Mouse (Mus musculus) T-helper 17 cell (primary cell): ENCODE measurements around the gene Mrpl20.

Experiments
- in situ Hi-C, 2 experiments: fragments of 300-600 bp; cut with MboI, MseI; formaldehyde crosslinking; loops; 1 replicate in 1 of 2; 2 replicates in 1 of 2; pipeline ENCODE4 v1.15.1; 2025; ENCODE audit warnings: high pct_unique_total_duplicates in 2 of 2

Mrpl20 gene

DNA sequence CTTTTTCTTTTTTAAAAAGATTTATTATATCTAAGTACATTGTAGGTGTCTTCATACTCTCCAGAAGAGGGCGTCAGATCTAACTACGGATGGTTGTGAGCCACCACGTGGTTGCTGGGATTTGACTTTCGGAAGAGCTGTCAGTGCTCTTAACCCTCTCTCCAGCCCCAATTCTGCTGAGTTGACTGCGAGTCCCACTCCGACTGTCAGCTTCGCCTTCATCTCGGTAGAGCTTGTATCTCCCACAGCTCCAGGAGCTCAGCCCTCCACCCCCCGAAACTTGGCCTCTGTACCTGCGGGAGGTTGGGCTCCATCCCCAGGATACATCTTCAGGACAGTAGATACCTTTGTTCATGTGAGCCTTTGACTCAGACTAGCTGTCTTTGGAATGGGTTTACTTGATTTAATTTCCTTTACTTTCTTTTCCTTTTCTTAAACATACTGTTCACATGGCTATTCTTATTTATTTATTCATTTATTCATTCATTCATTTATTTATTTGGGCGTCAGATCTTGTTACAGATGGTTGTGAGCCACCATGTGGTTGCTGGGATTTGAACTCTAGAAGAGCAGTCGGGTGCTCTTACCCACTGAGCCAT lies at the start of gene Mrpl20:
Gene Mrpl20, plus strand, starts transcription at position 138 of the 599 bp plus-strand sequence.
- in situ Hi-C loops: no loop called here

DNA sequence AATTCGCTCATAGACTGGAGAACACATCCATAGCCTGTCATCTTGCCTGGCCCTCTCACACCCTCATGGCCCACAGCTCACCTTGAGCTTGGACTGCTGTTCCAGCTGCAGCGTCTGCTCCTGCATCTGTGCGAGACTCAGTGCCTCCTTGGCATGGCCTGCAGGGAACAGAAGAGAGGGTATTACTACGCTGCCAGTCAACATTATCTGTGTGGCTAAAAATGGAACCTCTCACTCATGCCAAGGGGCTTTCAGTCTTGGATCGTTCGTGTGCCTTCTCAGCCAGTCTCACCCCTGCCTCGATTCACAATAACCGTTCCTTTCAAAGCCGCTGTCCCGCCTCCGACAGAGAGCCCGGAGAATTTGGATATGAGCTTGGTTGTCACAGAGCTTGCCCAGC lies 45.7 kb upstream of the Mrpl20 start:
- in situ Hi-C loops: no loop called here

DNA sequence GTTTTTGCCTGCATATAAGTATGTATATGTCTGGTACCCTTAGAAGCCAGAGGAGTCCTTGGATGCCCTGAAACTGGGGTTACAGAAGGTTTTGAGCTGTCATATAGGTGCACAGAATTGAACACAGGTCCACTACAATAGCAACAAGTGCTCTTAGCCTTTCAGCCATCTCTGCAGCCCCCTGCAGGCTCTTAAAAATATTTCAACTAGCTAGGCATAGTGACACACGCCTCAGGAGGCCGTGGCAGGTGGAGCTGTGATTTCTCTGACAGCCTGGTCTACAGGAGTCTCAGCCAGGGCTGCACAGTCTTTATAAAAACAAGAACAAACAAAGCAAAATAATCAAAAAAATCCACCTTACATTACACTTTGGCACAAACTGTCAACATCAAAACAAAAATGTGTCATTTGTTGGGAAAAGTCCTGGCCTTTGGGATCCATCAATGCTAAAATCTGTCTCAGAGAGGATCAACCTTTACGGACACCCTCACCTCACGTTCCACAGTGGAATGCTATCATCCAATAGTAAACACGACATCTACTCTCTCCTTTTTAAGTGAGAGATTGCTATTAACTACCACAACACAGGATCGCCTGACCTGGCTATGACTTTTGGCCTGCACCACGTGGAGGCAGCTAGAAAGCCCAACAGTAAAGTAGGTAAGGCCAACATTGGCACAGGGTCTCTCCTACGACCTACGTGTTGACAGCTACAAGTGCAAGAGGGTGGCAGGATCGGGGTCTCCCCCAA lies 42.6 kb upstream of the Mrpl20 start:
- in situ Hi-C loops: no loop called here

DNA sequence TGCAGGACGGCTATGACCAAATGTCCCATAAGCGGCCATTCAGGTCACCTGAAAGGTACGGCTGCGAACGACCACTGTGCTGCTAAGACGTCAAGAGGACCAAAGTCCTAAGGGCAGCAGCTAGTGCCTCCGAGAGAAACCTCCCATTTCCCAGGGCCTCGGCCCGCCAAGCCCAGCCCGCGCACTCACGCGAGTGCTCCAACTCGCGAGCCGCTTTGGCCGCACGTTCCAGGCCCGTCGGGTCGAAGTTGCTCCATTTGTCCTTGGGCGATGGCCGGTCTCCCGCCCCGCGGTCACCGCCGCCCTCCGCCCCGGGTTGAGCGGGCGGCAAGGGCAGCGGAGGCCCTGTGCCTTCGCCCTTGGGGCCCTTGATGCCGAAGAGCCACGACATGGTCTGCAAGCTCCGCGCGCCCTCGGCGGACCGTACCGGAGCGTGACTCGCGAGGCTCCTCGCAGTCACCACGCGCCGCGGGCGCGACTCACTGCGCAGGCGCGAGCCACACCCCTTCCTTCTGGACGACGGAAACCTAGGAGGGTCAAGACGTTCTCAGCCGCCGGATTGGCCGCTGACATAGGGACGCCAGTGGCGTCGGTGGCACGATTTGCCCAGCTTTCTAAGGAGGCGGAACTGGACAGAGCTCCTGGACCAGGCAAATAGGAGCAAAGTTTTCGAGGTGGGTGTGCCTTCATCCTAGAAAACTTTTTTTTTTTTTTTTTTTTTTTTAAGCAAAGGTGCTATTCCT lies 41.9 kb upstream of the Mrpl20 start, which contains the start of gene Atad3a:
Gene Atad3a, minus strand, starts transcription at position 481 of the 743 bp plus-strand sequence.
- in situ Hi-C loops: no loop called here

DNA sequence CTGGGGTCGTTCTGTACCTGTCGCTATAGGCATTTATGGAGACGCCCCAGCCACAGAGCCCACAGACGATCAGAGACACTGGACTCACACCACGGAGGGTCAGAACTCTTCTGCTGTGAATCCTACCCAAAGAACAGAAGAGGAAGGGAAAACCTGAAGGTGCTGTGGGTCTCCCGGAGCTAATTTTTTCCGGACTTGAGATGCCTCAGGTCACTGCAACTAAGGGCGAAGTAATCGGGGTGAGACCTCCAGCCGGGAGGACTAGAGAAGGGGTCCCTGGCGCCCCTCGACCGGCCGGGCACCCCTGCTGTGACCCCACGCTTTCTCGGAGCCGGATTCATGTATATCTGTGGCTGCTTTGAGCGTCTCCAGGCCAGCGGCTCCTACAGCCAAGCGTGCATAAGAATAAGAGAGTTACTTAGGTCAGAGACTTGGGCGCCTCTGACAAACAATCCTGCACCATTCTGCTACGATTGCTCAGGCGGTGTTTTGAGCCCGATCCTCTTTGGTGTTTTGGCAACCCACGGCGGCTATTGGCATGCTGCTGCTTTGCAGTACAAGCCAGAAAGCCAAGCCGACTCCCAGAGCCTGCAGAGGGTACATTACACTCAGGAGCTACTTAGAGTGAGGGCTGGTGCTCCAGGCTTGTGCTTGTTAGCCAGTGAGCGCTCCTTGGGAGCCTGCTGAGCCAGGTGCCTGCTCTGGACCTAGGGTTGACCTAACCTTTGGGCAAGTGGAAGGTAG lies 41.1 kb upstream of the Mrpl20 start:
- in situ Hi-C loops: no loop called here

DNA sequence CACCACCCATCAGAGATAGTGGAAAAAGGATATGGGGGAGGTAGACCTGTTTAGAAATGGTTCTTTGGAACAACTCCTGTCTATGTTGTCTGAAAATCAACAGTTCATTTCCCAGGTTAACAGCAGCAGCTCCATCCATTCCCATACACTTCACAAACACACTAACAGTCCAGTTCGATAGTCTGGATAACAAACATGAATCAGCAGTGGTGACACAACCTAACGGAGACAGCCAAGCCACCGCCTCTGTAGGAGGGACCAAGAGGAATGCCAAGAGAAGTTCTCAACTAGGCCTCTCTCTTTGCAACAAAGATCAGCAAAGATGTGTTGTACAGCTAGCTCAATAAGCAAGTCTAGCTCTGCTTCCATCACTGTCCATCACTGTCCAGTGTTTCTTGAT lies 40.3 kb upstream of the Mrpl20 start:
- in situ Hi-C loops: no loop called here

DNA sequence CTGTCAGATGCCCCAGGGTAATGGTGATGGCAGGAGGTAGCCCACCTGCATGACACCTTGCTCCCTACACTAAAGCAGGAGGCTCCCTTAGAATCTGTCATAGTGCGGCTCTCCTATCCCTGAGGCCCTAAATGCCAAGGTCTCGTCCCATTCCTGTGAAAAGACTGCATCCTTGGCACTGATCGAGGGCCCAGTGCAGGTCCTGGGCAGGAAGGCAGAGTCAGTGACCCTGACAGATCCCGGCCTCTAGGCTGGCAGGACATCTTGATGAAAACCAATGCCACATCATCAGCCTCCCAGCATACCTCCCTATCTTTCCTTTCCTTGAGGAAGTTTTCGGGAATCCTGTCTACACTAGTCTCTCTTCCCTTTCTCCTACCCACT lies 33.2 kb upstream of the Mrpl20 start:
- in situ Hi-C loops: loop anchor here in 1 of 2 experiments (5.0 kb wide), 1 partner anchor 42 kb away; no protein-coding TSS in a partner anchor

DNA sequence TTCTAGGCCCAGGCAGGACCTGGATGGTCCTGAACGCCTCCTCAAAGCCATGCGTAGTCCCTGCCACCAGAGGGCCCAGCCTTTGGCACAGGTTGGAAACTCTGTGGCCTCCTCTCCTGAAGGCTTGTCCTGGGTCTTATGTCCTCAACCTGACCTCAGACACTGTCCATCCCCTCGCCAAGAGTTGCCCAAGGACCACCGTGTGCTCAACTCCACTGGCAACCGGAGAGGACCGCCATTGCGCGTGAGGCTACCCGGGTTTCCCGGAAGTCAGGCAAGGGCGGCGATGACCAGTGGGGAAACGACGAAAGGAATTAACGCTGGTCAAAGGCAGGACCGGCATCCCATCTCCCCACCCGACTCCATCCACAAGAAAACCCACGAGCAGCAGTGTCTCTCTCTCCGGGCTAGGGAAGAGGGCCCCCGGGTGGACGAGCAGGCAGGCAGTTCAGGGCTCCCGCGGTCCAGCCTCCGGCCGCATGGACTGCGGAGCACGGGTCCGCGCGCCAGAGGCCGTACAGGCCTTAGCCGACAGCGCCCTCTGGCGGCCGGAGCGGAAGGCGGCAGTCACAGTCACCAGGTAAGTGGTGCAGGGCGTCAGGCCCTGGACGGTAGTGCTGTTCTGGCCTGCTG lies 32.7 kb upstream of the Mrpl20 start:
- in situ Hi-C loops: loop anchor here in 1 of 2 experiments (5.0 kb wide), 1 partner anchor 43 kb away; no protein-coding TSS in a partner anchor

DNA sequence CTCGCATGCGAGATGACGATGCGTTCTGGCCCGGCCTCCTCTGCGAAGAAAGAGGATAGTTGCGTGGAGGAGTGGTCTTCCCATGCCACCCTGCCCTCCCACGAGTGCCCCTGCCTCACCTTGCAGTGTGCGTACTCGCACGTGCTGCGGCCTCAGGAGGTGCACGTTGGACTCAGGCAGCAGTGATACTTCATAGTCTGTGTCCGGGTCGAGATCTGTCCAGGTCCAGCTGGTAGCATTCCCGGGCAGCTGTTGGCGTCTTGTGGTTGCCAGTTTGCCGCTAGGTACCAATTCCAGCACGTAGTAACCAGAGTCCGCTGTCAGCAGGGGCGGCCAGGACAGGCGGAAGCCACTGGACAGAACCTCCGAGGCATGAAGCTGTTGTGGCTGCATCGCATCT lies 32.1 kb upstream of the Mrpl20 start:
- in situ Hi-C loops: no loop called here

DNA sequence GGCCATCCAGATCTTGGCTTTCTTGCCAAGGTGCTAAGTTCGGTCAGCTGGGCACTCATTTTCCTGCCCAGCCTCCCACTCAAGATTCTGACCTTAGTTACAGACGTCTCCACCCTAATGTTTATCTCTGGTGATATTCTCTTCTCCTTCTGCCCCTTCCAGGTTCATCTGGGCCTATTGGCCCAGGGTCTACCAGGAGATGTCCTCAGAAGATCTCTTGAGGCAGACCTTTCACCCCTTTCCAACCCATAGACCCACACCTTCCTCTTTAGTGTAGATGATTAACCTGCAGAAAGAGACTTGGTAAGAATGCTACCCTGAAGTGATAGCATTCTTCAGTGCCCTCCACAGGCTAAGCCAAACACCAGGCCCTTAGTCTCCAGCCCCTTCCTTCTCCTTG lies 31.0 kb upstream of the Mrpl20 start:
- in situ Hi-C loops: no loop called here

DNA sequence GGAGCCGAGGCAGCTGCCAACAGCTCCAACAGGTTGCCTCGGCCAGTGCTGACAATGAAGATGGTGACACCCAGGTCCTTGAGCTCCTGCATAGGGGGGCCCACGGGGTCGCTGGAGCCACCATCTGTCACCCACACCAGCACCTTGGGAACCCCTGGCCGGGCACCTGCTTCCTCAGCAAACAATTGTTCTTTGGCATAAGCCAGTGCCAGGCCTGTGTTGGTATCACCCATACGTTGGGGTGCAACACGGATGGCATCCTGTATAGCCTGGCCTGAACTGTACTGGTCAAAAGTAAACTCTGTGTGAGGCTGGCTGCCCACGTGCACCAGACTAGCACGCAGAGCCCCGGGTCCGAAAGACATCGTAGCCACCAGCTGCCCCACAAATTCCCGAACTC lies 29.9 kb upstream of the Mrpl20 start:
- in situ Hi-C loops: no loop called here

DNA sequence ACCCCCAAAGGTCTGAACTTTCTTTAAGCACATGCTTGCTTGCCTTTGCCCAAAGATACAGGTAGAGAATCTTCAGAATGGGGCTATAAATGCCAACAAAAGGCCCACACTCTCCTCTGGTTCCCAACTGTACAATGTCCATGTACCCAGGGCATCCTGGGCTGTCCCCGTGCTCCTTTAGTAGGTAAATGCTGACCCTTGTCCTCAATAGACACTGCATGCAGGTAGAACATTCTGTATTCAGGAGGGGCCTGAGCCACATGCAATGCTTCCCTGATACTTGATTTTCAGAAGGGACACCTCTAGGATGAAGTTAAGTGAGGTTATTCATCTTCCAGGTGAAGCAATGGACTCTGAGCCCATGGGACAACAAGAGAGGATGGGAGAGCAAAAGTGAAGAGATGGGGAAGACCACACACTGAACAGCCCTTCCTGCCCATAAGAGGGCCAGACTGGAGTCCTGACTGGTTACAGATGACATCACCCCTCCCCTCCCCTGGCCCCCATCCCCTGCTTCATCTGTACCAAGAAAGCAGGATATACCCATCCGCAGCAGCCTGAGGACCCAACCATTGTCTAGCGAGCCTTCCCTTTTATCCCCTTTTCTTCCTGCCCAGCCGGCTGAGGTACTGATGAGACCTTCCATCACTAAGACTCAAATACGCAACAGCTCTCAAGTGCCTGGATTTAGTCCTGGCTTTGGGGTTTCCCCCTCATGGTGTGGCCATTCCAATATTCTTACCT lies 29.2 kb upstream of the Mrpl20 start:
- in situ Hi-C loops: no loop called here

DNA sequence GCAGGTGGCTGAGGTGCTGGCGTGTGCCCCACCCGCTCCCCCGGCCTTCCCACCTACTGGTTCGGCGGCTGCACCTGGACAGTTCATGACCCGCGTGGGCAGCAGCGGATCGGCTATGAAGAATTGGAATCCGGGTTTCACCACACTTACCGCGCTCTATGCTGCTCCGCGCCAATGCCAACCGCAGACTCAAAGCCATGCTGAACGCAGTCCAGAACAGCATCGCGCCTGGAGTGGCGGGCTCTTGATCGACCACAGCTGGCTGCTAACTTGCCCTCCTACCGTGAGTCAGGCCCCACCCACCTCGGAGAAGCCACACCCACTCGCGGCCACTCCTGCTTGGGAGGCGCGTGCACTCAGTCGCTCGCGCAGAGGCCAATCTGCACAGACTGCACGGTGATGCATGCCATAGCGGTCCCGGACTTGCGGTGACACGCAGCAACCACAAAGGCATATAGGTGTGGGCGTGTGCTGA lies 28.4 kb upstream of the Mrpl20 start, which contains the start of gene Vwa1:
Gene Vwa1, minus strand, starts transcription at position 419 of the 475 bp plus-strand sequence.
- in situ Hi-C loops: no loop called here

DNA sequence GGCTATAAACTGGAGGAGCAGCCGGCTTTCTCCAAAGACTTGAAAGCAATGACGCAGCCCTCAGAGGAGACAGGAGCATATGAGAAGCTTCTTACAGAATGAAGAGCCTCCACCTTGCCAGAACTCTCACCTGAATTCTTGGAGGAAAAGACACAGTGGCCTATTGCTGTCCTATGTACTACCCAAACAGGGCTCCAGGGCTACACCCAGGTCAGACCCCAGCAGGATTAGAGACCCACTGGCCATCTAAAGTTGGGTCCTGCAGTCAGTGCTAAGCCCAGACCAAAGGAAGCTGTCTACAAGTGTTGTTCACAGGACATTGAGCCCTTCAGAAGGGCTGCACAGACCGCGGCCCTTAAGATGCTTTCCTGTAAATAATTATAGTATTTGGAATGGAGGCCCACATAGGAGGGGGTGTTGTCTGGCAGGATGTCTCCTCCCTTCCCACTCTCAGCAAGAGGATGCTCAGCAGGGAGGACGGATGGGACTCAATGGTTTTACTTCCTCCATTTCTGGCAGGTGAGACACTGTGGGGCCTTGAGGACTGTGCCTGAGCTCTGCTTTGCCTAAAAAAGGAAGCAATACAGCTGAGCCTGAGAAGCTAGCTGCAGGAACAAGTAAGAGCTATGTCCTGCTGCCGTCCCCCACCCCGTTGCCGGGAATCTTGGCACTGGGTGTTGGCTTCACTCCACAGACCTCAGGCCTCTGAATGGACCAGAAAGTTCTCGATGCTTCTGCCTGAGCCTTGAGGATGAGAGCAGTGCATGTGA lies 27.5 kb upstream of the Mrpl20 start:
- in situ Hi-C loops: no loop called here

DNA sequence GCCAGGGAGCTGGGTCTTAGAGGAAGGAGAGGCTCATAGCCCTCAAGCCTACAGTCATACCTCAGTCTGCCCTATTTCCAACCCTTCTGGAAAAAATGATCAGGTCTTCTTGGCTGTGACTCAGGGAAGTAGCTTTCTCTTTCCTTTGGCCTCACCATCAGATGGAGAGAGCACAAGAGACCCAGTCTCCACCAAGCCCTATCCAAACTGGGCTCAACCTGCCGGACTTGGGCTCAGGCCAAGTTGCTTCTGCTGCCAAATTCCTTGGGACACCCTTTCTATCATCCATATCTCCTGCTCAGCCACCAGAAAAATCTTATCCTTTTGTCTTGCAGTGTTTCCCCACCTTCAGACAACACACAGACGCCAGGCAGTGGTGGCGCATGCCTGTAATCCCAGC lies 26.8 kb upstream of the Mrpl20 start:
- in situ Hi-C loops: no loop called here

DNA sequence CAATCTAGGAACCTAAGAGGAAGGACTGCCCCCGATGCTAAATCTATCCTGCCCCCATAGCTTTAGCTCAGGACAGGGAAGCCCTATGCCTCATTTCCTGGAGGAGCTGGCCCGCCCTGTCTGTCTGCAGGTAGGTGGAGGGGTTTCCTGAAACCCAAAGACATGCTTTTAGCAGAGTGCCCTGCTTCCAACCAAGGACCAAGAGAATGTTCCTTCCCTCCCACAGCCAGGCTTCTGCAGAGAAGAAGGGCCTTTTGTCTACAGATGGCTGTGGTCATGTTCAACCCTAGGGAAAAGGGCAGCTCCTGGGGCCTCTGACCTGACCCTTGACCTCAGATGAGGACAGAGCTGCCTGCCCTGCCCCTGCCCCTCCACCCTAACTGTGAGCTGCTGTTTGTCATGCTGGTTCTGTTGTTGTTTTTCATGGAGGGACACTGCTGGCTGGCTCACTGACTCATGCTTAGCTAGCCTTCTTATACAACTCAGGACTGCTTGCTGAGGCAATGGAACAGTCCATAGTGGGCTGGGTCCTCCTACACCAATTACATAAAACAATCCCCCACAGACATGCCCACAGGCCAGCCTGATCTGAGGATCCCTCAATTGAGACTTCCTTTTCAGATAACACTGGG lies 25.9 kb upstream of the Mrpl20 start:
- in situ Hi-C loops: no loop called here

DNA sequence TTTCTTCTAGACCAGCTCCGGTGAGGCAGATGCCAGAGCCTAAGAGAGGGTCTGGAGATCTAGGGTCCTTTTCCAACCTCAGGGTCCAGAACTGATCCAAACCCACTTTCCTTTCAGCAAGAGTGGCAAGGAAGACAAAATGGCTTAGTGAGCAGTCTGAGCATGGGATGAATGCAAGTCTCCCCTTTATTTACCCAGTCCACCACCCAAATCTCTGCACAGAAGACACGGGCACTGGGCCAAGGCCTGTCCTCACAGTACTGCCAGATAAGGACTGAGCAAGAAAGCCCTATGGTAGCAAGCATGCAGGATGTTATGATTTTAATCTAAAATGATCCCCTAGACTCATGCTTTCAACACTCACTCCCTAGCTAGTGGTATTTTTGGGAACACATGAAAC lies 24.9 kb upstream of the Mrpl20 start:
- in situ Hi-C loops: no loop called here

DNA sequence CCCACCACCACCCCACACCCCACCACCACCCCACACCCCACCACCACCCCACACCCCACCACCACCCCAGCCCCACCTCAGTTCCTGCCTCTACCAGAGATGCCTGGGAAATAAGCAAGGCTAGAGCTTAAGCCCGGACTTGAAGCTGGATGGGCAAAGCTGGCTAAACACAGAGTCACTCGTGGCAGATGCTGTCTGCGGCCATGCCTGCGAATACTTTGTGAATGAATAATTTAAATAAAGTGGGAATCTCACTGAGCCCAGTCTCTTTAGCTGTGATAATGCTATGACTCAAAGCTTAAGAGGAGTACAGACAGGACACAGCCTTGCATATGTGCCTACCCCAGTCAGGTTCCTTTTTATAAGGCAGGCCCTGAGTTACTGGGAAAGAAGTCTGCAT lies 23.2 kb upstream of the Mrpl20 start:
- in situ Hi-C loops: no loop called here

DNA sequence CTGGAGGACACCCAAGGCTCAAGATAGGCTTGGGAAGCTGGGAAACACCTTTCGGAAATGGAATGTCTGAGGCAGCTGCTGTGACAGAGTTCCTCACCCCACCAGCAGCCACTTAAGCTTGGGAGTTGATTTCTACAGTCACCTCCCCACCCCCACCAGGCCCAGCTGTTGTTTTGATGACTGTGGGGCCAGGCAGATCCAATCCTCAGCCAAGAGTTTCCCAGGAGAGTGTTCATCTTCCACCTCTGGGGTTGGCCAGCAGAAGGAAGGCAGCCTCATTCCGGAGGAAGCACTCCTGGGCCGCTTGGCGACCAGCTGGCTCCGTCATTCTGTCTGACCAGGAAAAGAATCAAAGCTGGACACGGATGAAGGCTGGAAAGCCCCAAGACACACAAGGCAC lies 21.8 kb upstream of the Mrpl20 start:
- in situ Hi-C loops: no loop called here
